In genomic region chr3:20551563-20551962, GRCm38 (mm10) we compare ENCODE assay signal across 10 mouse cellular contexts.
DNase-seq lines count a peak whose midpoint lies in the region; ATAC-seq and TF ChIP-seq lines count a peak whose summit lies in the region.
"Had no signal": no experiment of that assay in that cellular context is flagged by ENCODE, and none has a peak within 500 bp of the region (broad histone marks: within the 10 kb centered on the region; RNA-seq: fewer than 3 reads in every experiment).

No protein-coding gene starts in this region.

- 0 out of 2 replicates have a peak, but pooled peaks have one; percentile 5 for ATAC-seq in forebrain, embryonic 11.5 days (replicated peaks; ENCODE audit: low FRiP score)
- no peak for ATAC-seq in forebrain, embryonic 12.5 days (ENCODE audit: low FRiP score)

- WGBS in forebrain, embryonic 11.5 days, result 42% methylated on average over 2 of the region's 2 CpGs
- 35% methylated on average over 2 of the region's 2 CpGs for WGBS in forebrain, embryonic 12.5 days
- WGBS in lung, adult 2 months, result 40% methylated on average over 2 of the region's 2 CpGs
- 48% methylated on average over 2 of the region's 2 CpGs for WGBS in cerebellum, adult 2 months

- no peak for DNase-seq in forebrain, embryonic 11.5 days (ENCODE audit: low spot score)
- DNase-seq in lung, adult 2 months, result no peak
- DNase-seq in lung, postnatal 4 days, result no peak
- DNase-seq in c-Kit-positive CD71-negative TER-119-negative erythroid progenitor cells, embryonic 14.5 days (ENCODE audit: low read depth), result peak; percentile 7
- peak; percentile 9 for DNase-seq in mesoderm, embryonic 11.5 days (ENCODE audit: low read depth, low spot score)
- DNase-seq in cerebellum, adult 2 months, result no peak
- no peak for DNase-seq in left cerebral cortex, adult 9 months (ENCODE audit: low spot score in 2 of 2)

- H3K4me1 ChIP-seq in forebrain, embryonic 11.5 days (replicated peaks; ENCODE audit: control insufficient read depth, insufficient read depth, low read length), result no peaks in the 10 kb centered on the region
- H3K4me1 ChIP-seq in forebrain, embryonic 12.5 days, result no peaks in the 10 kb centered on the region
- no peaks in the 10 kb centered on the region for H3K4me1 ChIP-seq in lung, adult 2 months (ENCODE audit: control insufficient read depth, insufficient read depth, low read length)
- no peaks in the 10 kb centered on the region for H3K4me1 ChIP-seq in cerebellum, adult 2 months (ENCODE audit: control insufficient read depth, insufficient read depth, low read length)
- H3K4me1 ChIP-seq: stomach, embryonic 15.5 days had no signal

- no peak for TF ChIP-seq POLR2A in lung, adult 2 months (IDR thresholded peaks at IDR 0.05; ENCODE audit: borderline replicate concordance, extremely low read depth, low read depth, low read length)
- no peak for TF ChIP-seq POLR2A in cerebellum, adult 2 months (IDR thresholded peaks at IDR 0.05; ENCODE audit: borderline replicate concordance, insufficient read depth, low read length)

- no peaks in the 10 kb centered on the region for H3K36me3 ChIP-seq in forebrain, embryonic 11.5 days (ENCODE audit: control insufficient read depth, insufficient read depth, low read length)
- no peaks in the 10 kb centered on the region for H3K36me3 ChIP-seq in forebrain, embryonic 12.5 days (replicated peaks)
- H3K36me3 ChIP-seq: stomach, embryonic 15.5 days had no signal

- H3K4me3 ChIP-seq in forebrain, embryonic 11.5 days (ENCODE audit: low read depth, low read length), result no peak overlapping the region
- no peak overlapping the region for H3K4me3 ChIP-seq in forebrain, embryonic 12.5 days (replicated peaks)
- no peak overlapping the region for H3K4me3 ChIP-seq in lung, adult 2 months (replicated peaks; ENCODE audit: extremely low read depth, low read depth, low read length)
- H3K4me3 ChIP-seq in cerebellum, adult 2 months (replicated peaks; ENCODE audit: insufficient read depth, low read depth, low read length), result no peak overlapping the region
- H3K4me3 ChIP-seq: stomach, embryonic 15.5 days had no signal

- TF ChIP-seq CTCF in lung, adult 2 months (IDR thresholded peaks at IDR 0.05; ENCODE audit: insufficient read depth, low read length), result 0 out of 2 replicates have a peak, but pooled peaks have one; percentile 2
- TF ChIP-seq CTCF in cerebellum, adult 2 months (IDR thresholded peaks at IDR 0.05; ENCODE audit: borderline replicate concordance, insufficient read depth, low read depth, low read length), result no peak

- no peak overlapping the region for H3K27ac ChIP-seq in forebrain, embryonic 11.5 days (ENCODE audit: low read depth, low read length)
- H3K27ac ChIP-seq in forebrain, embryonic 12.5 days, result no peak overlapping the region
- H3K27ac ChIP-seq in cerebellum, adult 2 months (ENCODE audit: insufficient read depth, low read length), result no peak overlapping the region
- H3K27ac ChIP-seq: macrophage; stomach, embryonic 15.5 days had no signal

- no peak overlapping the region for H3K4me2 ChIP-seq in forebrain, embryonic 11.5 days (ENCODE audit: low read depth, low read length, severe bottlenecking)
- no peak overlapping the region for H3K4me2 ChIP-seq in forebrain, embryonic 12.5 days
- H3K4me2 ChIP-seq: stomach, embryonic 15.5 days had no signal

- H3K27me3 ChIP-seq in forebrain, embryonic 11.5 days (ENCODE audit: control insufficient read depth, insufficient read depth, low read length), result no peaks in the 10 kb centered on the region
- H3K27me3 ChIP-seq in forebrain, embryonic 12.5 days, result no peaks in the 10 kb centered on the region
- no peaks in the 10 kb centered on the region for H3K27me3 ChIP-seq in cerebellum, adult 2 months (ENCODE audit: control insufficient read depth, insufficient read depth, low read length)
- H3K27me3 ChIP-seq: stomach, embryonic 15.5 days had no signal

- no peak overlapping the region for H3K9ac ChIP-seq in forebrain, embryonic 11.5 days (ENCODE audit: low read length)
- no peak overlapping the region for H3K9ac ChIP-seq in forebrain, embryonic 12.5 days
- H3K9ac ChIP-seq: stomach, embryonic 15.5 days had no signal

- H3K9me3 ChIP-seq in forebrain, embryonic 11.5 days (ENCODE audit: control insufficient read depth, low read length), result no peaks in the 10 kb centered on the region
- no peaks in the 10 kb centered on the region for H3K9me3 ChIP-seq in forebrain, embryonic 12.5 days
- H3K9me3 ChIP-seq: stomach, embryonic 15.5 days had no signal

Comparison
In these comparisons a context has a peak if more than half of its experiments do, and no peak if none do; other contexts are left out.
1. DNase-seq: peak in c-Kit-positive CD71-negative TER-119-negative erythroid progenitor cells, embryonic 14.5 days (single experiment) and mesoderm, embryonic 11.5 days (single experiment); none in forebrain, embryonic 11.5 days (single experiment), lung, adult 2 months (single experiment), lung, postnatal 4 days (0 of 2), cerebellum, adult 2 months (0 of 2) and left cerebral cortex, adult 9 months (0 of 2).